Mouse (Mus musculus) embryo, embryonic 10.5 days (tissue): ENCODE results near the gene Efcab8.
"Not testable (repeated sequence)": the region's sequence is repeated elsewhere in the genome, so short reads cannot be mapped to it uniquely, and the experiment has no call there.

Source experiments
- DNase-seq: peaks from one replicate; pipeline ENCODE4 v3.0.0-alpha.2; 2015; ENCODE audit warnings: low spot score

Efcab8 gene

GRCm38 (mm10) chr2:153825900-153826299, 46.2 kb downstream of the Efcab8 start:
- not testable (repeated sequence) for DNase-seq

DNA sequence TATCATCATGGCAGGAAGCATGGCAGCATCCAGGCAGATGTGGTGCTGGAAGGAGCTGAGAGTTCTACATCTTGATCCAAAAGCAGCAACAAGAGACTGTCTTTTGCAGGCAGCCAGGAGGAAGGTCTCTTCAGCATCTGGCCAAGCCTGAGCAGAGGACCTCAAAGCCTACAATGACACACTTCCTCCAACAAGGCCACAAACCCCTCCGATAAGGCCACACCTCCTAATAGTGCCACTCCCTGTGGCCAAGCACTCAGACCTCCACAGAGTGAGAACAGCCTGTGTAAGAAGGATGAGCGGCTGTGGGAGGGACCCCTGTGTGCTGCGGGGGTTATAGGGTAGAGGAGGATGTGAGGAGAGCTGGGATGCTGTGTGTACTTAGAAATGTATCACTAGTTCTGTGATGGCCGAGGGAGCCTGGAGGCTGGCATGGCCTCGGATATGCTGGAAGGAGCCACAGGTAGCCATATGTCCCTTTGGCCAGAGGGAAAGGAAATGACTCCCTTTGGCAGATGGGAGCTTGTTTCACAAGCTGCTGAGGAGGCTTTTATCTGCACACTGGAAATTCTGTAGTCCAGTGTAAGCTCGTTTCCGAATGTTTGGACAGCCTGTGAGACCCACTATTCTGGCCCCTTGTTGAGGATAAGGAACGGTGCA, 47.6 kb downstream of the Efcab8 start:
- DNase-seq, result no peak

DNA sequence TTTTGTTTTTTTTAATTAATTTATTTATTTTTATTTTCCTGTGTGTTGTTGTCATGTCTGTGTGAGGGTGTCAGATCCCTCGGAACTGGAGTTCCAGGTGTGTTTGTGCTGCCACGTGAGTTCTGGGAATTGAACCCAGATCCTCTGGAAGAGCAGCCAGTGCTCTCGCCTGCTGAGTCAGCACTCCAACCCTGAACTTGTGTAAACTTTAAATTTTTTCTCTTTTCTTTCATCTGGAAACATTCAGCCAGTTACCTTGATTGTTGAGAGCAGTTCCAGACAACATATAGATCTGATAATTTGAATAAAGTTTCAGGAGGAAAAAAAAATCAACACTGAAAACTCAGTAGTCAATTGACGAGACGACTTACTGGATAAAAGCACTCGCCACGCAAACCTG, 49.0 kb downstream of the Efcab8 start:
- no peak for DNase-seq

GRCm38 (mm10) chr2:153833291-153833690, 53.6 kb downstream of the Efcab8 start:
- no peak for DNase-seq

GRCm38 (mm10) chr2:153842854-153843253, 63.1 kb downstream of the Efcab8 start:
- DNase-seq, result no peak

DNA sequence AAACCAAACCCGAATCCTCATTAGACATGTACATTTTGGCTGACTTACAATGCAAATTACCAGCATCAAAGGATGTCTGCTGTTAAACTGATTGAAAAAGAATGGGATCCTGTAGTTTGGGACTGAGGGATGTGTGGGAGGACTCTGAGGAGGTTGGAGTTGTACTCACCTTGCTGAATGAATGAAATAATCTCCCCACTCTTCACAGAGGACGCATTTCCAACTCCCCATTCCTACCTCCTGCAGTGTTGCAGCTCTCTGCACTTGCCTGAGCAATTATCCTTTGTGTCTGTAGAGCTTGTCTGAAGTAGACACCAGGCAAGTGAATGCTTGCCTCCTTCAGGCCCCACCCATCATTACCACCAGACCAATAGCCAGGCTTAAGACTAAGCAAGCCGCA, 68.7 kb downstream of the Efcab8 start:
- DNase-seq, result no peak

GRCm38 (mm10) chr2:153850351-153851029, 70.8 kb downstream of the Efcab8 start:
- peak; percentile 26 for DNase-seq

- DNase-seq, result peak; percentile 63
Observed at GRCm38 (mm10) chr2:153851030-153851360, 71.3 kb downstream of the Efcab8 start.

GRCm38 (mm10) chr2:153853544-153853943, 73.8 kb downstream of the Efcab8 start:
- DNase-seq, result peak; percentile 6

- no peak for DNase-seq
Observed at GRCm38 (mm10) chr2:153859581-153859980, 79.8 kb downstream of the Efcab8 start.

DNA sequence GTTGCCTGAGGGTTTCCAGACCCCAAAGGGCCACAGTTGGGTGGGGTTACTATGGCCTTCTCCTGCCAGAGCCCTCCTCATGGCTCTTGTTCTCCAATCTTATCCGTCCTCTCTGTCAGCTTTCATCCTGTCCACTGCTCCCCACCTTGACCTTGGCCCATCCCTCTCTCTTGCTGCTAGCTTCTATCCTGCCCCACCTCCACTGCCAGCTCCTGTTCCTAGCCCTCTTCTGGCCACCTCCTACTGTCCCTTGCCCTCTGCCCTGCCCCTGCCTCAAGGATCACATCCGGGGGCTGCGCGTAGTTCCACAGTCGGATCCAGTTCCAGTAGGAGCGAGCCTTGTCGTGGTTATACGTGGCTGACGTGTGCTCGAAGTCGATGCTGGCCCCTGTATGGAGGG, 80.6 kb downstream of the Efcab8 start:
- no peak for DNase-seq

- no peak for DNase-seq
Observed at GRCm38 (mm10) chr2:153860715-153861114, 81.0 kb downstream of the Efcab8 start.

- no peak for DNase-seq
Observed at GRCm38 (mm10) chr2:153861960-153862359, 82.2 kb downstream of the Efcab8 start.

DNA sequence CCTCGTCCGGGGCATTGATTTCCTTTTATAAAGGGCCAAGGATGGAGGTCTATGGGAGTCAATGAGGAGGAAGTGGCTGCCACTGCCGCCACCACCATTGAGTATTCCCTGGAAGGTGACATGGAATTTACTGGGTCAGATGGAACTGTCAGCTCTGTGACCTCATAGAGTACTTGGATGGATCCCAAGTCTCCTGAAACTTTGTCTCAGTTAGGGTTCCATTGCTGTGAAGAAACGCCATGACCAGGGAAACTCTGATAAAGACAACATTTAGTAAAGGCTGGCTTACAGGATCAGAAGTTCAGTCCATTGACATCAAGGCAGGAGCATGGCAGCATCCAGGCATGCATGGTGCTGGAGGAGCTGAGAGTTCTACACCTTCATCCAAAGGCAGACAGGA, 91.3 kb downstream of the Efcab8 start, which contains the start of gene Sun5:
Gene Sun5, minus strand, starts transcription at position 101 of the 400 bp plus-strand sequence.
- no peak for DNase-seq

DNA sequence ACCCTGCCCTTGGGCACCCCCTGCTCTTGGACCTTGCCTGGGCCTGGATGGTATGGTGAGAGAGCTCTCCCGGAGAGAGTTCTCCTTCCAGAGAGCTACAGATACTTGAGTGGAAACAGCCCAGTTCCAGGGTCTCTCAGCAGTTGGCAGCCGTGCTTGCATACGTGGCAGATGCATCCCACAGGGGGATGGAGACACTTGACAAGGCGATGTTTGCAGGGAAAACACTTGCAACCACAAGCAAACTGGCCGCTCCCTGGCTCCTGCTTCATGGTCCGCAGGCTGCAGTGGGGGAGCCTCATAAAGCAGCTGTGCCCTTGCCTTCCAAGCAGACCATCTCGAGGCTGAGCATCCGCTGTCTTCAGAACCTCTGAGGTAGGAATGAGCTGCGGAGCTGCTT, 95.0 kb downstream of the Efcab8 start, which contains the start of gene Bpifb2:
Gene Bpifb2, plus strand, starts transcription at position 301 of the 400 bp plus-strand sequence.
- no peak for DNase-seq
